Mouse (Mus musculus): Measurements from ENCODE around the gene Dnajb6.

Gene Dnajb6

DNA sequence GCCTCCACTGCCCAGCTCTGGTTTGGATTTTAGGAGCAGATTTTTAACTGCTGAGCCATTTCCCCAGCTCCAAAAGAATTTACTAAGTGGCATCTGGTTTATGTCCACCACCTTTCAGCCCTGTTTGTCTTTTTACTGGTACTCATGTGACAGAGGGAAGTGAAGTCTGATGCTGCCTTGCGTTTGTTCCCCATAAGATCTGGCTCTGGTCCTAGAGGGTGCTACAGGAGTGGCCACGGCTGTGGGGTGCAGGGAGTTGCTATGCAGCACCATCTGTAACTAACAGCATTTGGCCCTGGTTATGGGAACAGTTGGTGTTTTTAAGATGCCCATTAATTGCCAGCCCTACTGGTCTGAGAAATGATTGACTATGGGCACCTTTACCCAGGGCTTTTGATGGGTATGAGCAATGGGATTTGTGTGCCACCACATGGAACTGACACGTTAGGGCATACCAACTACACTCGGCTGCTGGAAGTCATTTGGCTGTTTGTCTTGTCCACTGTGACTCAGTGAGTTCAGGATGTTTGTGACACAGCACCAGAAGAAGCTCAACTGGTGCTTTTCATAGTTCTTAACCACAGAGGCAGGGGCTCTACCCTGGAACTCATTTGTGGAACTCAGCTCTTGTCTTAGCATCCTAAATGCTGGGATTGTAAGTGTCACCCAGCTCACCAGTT is 37.3 kb downstream of the Dnajb6 start:
- WGBS: 33% methylated on average over 4 of the region's 4 CpGs

DNA sequence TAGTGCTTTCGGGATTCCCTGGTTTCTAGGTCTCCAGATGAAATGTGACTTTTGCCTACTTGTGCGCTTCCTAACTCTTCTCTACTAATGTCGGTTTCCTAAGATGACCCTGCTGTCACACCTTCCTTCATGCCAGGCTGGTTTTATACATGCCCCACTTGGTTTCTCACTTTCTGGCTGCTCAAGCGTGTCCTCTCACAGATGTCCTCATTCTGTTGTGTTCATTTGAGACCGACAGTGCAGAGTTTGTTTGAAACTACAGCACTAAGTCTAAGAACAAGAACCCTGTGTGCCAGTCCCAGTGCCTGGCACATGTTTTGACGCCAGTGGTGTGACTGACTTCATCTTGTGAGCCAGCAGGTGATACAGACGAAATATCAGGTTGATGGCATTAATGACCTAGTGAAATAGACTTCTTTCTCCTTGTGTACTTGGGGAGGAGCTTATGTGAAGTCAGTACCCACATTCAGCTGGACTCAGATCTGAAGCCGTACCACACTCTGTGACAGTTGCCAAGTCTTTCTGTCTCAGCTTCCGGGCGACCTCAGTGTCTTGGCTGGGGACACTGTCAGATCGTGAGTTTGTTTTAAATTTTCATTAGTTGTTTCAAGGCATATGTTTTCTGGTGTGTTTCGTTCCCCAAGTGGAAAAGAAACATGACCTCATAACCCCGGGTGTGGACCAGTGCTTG is 38.1 kb downstream of the Dnajb6 start:
- 49% methylated on average over 13 of the region's 13 CpGs for WGBS

DNA sequence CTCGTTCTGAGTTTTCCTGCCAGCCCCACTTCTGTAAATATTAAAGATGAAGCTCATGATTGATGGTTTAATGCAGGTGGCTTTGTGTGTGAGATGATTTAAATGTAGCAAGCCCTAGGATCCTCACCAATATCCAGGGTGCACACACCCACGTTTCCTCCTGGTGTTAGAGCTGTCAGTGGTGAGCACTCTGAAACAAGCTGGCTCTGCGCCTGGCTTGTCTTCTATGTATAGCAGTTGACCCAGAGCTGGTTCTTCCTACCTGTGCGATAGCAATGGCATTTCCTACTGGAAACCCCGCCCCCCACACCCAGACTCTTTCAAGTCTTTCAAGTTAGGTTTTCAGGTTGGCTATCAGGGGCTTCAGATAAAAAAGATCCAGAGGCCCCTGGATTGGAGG is 39.9 kb downstream of the Dnajb6 start:
- 47% methylated on average over 5 of the region's 5 CpGs for WGBS

DNA sequence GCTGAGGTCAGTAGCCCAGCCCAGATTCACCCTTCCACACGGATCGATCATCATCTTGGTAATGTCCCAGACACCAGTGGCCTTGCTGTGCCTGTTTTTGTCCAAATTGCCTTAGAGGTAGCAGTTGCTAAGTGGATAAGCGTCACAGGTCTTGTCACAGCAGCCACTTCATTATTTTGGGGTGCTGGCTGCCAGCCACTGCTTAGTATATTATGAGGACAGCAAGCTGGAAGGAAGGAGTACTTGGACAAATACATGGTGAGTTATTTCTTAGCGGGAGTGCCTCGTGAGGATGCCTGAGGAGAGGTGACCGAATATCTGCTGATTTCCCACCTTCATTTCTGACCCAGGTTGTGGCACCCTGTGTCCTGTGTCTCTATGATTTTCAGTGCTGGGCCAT is 42.5 kb downstream of the Dnajb6 start:
- 54% methylated on average over 6 of the region's 6 CpGs for WGBS

DNA sequence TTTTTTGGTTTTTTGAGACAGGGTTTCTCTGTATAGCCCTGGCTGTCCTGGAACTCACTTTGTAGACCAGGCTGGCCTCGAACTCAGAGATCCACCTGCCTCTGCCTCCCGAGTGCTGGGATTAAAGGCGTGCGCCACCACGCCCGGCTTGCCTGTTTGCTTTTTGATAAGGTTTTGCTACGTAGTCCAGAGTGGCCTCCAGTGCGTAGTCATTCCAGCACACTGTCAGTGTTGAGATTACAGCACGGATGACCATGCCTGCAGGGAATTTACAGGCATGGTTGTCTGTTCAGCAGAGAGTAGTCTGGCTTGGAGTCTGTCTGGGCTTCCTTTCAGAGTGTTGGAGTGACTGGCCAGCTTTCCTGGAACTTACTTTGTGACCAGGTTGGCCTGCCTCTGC is 44.2 kb downstream of the Dnajb6 start:
- 93% methylated on average over 9 of the region's 9 CpGs for WGBS

DNA sequence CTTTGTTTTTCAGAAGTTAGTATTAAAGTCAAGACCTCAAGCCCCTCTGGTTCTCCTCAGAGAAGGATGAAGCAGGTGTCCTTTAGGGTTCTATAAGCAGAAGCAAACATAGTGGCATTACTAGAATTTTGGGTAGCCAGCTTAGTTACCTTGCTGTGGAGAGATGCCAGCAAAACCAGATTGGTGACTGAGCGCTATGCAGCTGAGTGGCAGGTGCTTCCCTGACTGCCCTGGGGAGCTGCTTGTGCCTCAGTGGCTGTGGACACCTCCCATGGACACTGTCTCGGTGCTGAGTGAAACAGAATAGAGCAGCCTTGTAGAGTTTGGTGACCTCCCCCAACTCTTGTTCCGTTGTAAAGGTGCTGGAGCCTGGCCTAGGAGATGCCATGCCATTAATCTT is 46.8 kb downstream of the Dnajb6 start:
- WGBS: 92% methylated on average over 3 of the region's 3 CpGs

DNA sequence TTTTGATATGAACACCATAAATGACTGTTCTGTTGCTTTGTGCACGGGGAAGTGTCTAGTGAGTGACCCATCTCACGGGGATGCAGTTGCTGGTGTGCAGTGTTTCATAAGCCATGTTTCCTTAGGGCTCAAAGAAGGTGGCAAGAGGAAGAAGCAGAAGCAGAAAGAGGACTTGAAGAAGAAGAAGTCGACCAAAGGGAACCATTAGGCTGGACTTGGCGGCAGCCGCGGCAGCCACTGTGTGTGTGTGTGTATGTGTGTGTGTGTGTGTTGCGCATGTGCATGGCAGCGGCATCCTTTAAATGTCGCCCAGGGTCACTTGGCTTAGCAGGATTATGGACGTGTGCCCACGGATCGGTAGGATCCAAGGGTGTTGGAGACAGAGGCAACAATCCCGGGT is 49.4 kb downstream of the Dnajb6 start:
- 94% methylated on average over 11 of the region's 13 CpGs for WGBS

DNA sequence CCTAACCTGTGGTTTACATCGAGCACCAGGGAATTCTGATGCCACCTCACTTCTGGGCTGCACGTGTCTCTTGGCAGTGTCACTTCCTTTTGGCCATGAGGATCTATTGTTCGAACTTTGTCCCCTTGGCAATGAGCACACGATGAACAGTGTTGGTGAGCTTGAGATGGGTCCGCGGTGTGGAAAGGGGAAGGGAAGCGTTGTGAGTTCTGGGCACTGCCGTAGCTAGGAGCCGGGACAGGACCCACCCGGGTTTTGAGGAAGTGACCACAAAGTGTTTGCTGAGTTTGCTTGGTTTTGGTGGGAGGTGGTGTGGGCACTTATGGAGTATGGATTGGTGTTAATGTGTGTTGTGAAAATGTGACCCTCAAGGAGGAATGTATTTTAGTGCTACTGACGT is 50.5 kb downstream of the Dnajb6 start:
- WGBS: 96% methylated on average over 1 of the region's 11 CpGs

DNA sequence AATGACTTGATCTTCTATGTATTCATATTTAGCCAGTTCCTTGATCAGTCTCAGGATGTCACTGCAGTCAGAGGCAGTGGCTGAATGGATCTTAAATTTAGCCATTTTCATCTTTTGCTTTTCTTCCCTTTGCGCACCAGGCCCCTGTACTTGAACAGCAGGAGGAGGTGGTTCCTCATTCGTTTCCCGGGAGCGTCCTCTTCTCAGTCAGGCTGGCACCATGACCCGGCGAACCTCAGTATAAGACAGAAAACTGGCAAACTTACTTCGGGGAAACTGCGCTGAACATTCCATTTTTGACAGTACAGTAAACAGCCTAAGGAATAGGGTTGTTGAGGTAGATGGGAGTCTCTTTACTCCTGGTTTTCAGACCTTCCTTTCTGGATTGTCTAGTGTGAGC is 59.4 kb downstream of the Dnajb6 start:
- WGBS: 86% methylated on average over 8 of the region's 8 CpGs

DNA sequence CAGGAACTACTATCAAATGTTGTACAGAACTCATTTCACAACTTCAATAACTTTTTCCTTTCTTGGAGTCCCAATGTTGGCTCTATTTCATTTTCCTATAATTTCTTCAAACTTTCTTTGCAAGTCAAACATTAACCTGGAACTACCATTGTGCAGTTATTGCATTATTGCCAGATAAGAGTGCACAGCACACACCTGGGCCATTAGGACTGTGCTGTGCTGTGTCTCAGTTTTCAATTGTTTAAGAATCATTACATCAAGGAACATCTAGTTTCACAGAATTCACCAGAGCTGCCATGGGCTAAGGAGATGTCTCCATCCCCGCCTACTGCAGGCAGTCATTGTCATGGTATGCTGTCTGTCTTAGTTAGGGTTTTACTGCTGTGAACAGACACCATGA is 73.5 kb downstream of the Dnajb6 start:
- WGBS: 98% methylated on average over 1 of the region's 1 CpGs

DNA sequence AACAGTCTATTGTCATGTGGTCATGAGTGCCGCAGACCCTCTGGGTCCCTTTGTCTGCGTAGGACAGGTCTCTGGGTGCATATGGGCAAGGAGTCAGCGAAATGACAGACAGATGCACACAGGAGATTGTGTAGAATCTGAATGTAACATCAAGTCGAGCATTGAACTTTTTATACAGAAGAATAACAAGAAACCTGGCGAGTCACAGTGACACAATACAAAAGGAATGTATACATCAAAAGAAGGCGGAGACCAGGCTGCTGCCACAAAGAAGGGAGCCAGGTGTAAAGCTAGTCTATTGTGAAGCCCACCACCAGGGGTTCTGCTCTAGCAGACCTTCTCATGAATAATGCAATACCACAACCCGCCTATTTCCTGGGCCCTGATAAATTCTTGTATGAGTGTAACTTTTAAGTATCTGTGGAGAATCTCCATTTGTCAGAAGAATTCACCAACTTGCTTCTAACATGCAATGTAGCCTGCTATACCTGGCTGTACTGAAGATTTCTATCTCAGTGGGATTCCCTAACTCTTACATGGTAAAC is 76.0 kb downstream of the Dnajb6 start:
- 86% methylated on average over 7 of the region's 7 CpGs for WGBS

DNA sequence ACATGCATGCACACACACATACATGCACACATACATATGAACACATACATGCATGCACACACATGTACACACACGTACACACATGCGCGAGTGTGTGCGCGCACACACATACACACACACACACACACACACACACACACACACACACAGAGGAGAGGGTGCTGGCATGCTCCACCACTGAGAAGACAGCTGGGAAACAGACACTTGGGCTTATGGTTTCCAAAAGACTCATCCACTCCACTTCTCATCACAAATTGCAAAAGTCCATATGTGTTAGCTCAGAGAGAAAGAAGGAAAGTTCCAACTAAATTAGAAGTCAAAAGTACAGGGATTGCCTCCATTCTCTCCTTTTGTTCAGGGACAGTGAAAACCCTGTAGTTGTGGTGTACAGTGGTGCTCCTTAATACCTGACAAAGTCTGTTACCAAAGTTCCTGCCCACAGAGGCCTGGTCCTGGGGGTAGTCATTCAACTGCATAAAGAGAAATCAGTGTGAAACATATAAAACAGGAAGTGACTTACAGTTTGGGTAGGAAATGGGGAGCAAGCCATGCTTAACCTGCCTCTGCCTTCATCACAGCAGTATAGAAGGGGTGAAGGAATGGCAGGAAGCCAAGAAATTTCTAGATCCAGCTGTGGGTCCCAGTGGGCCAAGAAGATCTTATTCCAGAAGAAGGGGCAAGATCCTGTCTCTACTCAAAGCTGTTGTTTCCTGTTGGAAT is 81.2 kb downstream of the Dnajb6 start:
- 78% methylated on average over 5 of the region's 5 CpGs for WGBS

DNA sequence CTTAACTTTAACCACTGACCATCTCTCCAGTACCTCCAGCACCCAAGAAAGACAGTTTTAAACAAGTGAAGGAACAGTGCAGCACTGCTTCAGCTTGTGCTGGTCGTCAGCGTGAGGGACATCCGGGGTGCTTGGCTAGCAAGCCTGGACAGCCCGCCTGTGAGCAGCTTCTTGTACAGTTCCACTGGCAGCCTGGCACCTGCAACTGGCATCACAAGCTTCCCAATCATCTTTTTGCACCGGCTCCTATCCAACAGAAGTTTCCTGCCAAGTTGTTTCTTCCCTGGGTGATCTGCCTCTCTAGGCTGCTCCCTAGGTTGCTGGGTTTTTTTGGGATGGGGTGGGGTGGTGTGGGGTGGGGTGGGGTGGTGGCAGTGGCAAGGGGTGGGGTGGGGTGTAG is 81.9 kb downstream of the Dnajb6 start:
- 29% methylated on average over 5 of the region's 5 CpGs for WGBS

DNA sequence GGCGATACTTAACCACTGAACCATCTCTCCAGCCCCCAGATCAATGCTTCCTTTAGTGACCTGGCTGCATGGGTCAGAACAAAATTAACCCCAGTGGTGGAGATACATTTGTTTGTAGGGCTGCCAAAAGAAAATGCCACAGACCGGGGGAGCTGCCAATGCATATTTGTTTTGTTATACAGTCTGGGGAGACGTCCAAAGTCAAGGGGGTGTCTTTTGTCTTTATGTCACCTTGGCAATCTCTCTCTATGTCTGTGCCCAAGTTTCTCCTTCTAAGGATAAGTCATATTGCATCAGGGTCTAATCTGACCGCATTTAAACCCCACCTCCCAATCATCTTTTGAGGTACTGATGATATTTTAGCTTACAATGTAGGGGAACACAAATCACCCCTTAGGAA is 82.8 kb downstream of the Dnajb6 start:
- 69% methylated on average over 4 of the region's 4 CpGs for WGBS

DNA sequence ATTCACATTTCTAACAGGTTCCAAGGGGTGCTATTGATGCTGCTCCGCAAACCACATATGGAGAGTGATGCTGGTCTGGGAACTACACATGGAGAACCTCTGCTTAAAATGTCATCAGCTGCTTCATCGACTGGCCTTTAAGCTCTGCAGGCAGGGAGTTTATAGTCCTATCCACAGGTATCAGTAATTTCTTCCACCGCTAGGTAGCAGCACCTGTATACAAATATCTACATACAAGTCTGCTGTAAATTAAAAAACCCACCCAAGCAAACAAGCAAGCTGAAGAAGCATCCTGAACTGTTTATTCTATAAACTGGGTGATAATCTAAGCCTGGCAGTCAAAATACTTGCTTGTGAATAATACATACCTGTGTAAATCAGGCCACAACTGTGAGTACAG is 89.3 kb downstream of the Dnajb6 start:
- 37% methylated on average over 3 of the region's 3 CpGs for WGBS

DNA sequence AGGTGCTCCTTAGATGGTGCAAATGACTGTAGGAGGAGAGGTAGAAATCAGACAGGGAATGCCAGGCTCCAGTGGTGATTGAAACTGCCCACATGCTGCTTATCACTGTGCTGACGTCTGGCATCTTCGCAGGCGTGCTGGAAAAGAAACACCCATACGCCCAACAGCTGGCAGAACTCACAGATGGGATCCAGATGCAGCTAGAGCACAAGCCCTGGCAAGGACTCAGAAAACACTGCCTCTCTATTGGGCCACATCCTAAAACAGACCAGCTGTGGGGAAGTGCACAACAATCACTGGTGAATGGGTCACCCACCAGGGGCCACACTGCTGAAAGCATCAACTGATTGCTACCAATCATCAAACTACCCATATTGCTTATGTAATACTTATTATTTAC is 91.3 kb downstream of the Dnajb6 start:
- WGBS: 70% methylated on average over 4 of the region's 4 CpGs

DNA sequence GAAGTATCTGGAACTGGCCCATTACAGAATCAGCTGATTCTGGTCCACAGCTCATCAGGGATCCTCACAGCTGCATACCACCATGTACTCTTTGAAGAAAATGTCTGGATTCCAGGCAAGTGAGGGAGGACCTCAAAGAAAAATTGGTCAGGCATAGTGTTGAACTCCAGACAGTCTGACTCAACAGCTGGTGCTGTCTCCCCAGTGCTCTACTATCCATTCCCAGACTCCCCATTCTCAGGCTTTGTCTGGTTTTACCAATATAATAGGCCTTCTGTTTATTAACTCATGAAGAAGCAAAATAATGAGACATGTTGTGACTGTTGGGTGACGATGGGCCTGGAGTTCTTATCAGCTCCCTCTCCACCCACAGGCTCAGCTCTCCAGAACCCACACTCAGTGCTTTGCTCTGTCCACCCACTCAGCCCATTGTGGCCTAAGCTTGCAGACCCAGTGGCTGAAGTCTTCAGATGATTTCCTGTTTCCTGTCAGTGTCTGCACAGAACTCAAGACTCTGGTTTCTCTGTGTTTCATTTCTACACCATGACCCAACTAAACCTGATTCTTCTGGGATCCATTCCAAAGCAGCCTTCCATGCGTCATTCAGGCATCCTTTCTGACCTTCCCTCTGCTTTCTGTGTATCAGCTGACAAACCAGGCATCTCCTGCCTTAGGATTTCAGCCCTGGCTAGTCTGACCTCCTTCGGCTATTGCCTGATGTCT is 107.1 kb downstream of the Dnajb6 start:
- 51% methylated on average over 3 of the region's 3 CpGs for WGBS

DNA sequence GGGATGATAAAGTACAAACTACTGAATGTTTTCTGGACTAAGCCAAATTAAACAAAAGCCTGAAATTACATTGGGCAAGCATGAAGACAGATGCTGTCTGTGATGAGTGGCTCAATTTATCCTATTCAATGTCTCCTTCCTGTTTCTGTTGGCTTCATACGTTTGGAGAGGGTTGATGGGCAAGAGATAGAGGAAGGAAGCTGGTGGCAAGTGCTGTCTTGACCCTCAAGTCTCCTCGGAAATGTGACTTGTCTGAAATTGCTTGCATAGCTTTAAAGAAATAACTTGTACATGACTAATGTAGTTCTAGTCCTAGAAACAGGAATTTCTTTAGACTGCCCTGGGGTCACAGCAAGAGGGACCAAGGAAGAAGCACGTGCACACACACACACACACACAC is 109.5 kb downstream of the Dnajb6 start:
- 63% methylated on average over 3 of the region's 3 CpGs for WGBS

DNA sequence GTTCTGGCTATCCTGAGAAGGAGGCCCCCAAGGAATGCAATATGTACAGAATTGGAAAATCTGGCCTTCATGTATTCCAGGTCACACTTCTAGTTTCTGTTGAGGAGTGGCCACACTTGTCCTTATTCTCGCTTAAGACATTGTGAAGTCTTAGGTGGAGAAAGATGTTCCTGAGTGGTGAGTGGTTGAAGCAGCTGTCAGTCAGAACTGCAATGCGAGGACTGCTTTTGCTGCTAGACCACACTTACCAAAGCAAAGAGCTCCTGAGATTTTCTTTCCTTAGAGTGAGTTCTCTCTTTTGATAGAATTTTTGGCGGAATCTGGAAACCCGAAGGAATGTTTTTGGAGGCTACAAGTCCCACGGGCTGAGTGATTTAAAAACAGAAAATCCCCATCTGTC is 112.0 kb downstream of the Dnajb6 start:
- WGBS: 58% methylated on average over 5 of the region's 5 CpGs

DNA sequence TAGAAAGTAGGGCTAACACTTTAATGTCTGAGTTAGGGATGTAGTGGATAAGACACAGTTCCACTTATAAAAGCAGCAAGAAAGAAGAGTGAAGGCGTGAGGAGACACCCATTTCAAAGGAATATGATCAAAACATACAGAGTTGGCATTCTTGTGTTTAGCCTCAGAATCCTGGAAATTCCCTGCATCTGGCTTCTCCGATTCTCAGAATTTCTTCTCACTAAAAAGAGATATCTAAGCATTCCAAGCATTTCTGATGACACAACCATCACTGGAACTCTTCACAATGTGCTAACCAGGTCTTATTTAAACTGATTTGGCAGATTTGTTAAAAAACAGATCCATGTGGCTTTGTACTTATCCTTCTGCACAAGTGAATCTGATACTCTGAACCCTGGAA is 112.6 kb downstream of the Dnajb6 start:
- WGBS: 68% methylated on average over 2 of the region's 2 CpGs

DNA sequence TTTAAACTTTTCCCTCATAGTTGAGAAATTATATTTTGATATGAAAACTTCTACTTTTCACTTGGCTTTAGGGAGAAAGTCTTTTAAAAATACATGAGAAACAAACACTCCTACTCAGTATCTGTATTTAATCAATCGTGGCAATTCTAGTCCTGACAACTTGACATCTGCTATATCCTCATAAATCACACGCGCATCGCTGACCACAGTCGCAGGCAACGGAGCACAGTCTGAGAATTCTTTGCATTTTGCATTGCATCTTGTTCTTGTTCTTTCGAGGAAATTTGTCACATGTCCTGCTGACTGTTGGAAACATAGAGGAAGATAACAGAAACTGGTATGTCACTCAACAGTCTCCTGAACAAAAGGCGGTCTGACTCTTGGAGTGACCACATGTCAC is 116.9 kb downstream of the Dnajb6 start:
- 82% methylated on average over 8 of the region's 8 CpGs for WGBS

DNA sequence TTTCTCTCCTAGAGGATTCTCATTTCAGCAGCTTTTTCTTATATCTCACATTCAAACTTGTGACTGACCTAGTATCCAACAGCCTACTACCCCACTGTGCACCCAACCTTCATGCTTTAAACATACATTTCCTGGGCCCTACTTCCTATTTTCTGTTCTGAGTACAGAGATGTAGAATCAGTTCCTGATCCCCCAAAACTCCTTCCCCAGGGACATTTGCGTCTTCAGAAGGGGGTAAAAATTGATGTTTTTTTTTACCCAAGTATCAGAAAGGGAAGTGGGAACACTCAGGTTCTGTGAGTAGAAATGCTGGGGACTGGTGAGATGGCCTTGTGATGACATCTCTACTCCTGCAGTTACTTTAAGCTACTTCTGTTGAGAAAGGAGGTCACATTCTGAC is 117.5 kb downstream of the Dnajb6 start:
- 89% methylated on average over 1 of the region's 1 CpGs for WGBS
